Mouse (Mus musculus) embryonic stem cell, embryonic (primary cell): Measurements from ENCODE around the gene Tmem132e.

ENCODE experiments used
- CTCF ChIA-PET, 4 experiments: fragments of 300-600 bp in 2 of 4; fragments of 350-600 bp in 2 of 4; sonication (Branson Sonifier 250); formaldehyde crosslinking; loops; one replicate each; lab custom pipeline; 2022; ENCODE audit warnings: inconsistent platforms in 2 of 4; lab: Charles Lee
- POLR2A ChIA-PET, 4 experiments: fragments of 300-600 bp in 2 of 4; fragments of 350-600 bp in 2 of 4; sonication (Branson Sonifier 250); formaldehyde crosslinking; loops; one replicate each; lab custom pipeline; 2022; ENCODE audit warnings: antibody characterized with exemption in 4 of 4, inconsistent platforms in 1 of 4; lab: Charles Lee

Gene Tmem132e

DNA sequence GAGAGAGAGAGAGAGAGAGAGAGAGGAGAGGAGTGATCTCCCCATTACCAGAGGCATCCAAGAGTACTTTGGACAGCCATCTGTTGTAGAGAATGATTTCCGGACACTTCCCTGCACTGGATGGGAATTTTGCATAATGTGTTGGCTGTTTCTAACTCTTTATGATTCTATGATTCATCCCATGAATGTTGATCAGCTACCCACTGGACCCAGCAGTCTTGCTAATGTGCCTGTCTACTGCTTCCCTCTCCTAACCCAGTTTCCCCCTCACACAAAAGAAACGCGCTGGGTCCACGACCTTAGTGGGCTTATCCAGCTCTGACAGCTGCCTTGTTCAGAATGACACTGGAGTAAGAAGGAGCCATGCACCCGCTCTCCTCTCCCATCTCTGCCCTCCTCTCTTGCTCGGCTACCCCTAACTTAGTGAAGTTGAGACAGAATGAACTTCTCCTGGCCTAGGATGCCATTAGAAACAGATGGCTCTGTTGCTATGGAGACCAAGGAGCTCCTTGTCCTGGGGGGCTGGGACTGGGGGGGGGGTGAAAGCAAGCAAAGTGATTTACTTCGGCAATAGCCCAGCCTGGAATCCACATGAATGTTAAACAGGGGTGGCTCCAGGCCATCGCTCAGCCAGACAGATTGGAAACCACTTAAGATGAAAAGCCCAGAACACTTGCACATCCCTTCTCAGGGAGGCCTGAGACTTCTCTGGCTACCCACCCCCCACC is 98.8 kb downstream of the Tmem132e start:
- ChIA-PET CTCF (interaction anchor here in 2 of 4 experiments (0.7 kb wide), 2 partner anchors 53 to 82 kb away, joined by 8 to 9 read pairs; no protein-coding TSS in a partner anchor), POLR2A (interaction anchor here in 1 of 4 experiments (0.7 kb wide), 1 partner anchor 622 kb away, joined by 3 read pairs; no protein-coding TSS in a partner anchor)

DNA sequence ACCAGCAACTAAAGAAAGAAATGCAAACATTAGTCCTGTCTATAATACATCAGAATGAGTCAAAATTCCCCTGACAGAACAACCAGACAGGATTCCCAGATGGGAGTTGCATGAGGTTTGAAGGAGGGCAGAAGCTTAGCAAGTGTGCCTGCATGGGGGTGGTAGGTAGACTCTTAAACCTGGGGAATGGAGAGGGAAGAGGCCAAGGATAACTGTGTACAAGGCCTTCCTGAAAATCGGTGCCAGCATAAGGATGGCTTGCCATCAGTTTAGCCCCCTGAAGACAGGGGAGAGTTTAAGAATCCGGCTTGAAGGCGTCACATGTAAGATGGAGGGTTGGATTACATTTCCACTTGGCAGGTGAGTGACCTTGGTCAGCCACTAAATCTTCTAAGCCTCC is 102.2 kb downstream of the Tmem132e start:
- ChIA-PET CTCF (interaction anchor here in 1 of 4 experiments (0.5 kb wide), 1 partner anchor 471 kb away, joined by 4 read pairs; no protein-coding TSS in a partner anchor), POLR2A (no interaction called here)
